Mouse (Mus musculus) stomach, postnatal 0 days (tissue): ENCODE data around the gene Ghrl. TPM values are rescaled to one million over a fixed set of nuclear protein-coding genes. Genes with fewer than 3 reads are reported as not detected.

Experiments used
- ATAC-seq: fragments of 200-750 bp; cut with Nextera tagmentation; 2 replicates; pipeline ENCODE4 v1.8.0; 2017; ENCODE audit not compliant: low FRiP score, low TSS enrichment
- DNase-seq: peaks from one replicate; pipeline ENCODE4 v3.0.0-alpha.2; 2016; ENCODE audit warnings: low spot score
- H3K27ac ChIP-seq: fragments of 300-500 bp; sonication (generic); replicated peaks from 2 replicates; pipeline ENCODE4 v1.5.1; 2014; ENCODE audit warnings: mild to moderate bottlenecking, control low read depth
- H3K27me3 ChIP-seq: fragments of 300-500 bp; sonication (generic); 2 replicates; pipeline ENCODE4 v1.6.1; 2014; ENCODE audit warnings: low read length; ENCODE audit not compliant: control insufficient read depth, insufficient read depth
- H3K36me3 ChIP-seq: fragments of 300-500 bp; sonication (generic); 2 replicates; pipeline ENCODE4 v1.6.1; 2014; ENCODE audit warnings: low read length, mixed read lengths; ENCODE audit not compliant: control insufficient read depth, insufficient read depth
- H3K4me1 ChIP-seq: fragments of 300-500 bp; sonication (generic); replicated peaks from 2 replicates; pipeline ENCODE4 v1.6.1; 2014; ENCODE audit warnings: antibody characterized with exemption; ENCODE audit not compliant: control insufficient read depth, insufficient read depth
- H3K4me2 ChIP-seq: fragments of 300-500 bp; sonication (generic); replicated peaks from 2 replicates; pipeline ENCODE4 v1.6.1; 2014; ENCODE audit warnings: low read depth, mild to moderate bottlenecking, control low read depth, moderate library complexity
- H3K4me3 ChIP-seq: fragments of 300-500 bp; sonication (generic); 2 replicates; pipeline ENCODE4 v1.5.1; 2014; ENCODE audit warnings: low read depth, low read length, control low read depth
- H3K9ac ChIP-seq: fragments of 300-500 bp; sonication (generic); 2 replicates; pipeline ENCODE4 v1.6.1; 2014; ENCODE audit warnings: mild to moderate bottlenecking, low read length, control low read depth, mixed read lengths
- H3K9me3 ChIP-seq: fragments of 300-500 bp; sonication (generic); 2 replicates; pipeline ENCODE4 v1.6.1; 2016; ENCODE audit warnings: low read length; ENCODE audit not compliant: control insufficient read depth
- CTCF ChIP-seq: IDR thresholded peaks from 2 replicates; pipeline ENCODE4 v1.5.1; 2016; ENCODE audit warnings: antibody characterized with exemption, low read depth, mild to moderate bottlenecking, moderate library complexity
- EP300 ChIP-seq: optimal IDR thresholded peaks from 2 replicates; pipeline ENCODE3; 2016; ENCODE audit warnings: antibody characterized with exemption
- WGBS: fragments of 180-500 bp; shearing (Covaris S2); extraction: QIAGEN DNeasy Blood & Tissue Kit; methylation state at CpG from one replicate; pipeline ENCODE4 v1.1.7; 2014; 5-methylcytosine and 5-hydroxymethylcytosine counted together
- polyA plus RNA-seq: library from polyadenylated mRNA; unstranded; fragments of >200 nt; fragmentation: Nextera tagmentation; extraction: Ambion mirVana; gene quantifications from 2 replicates; pipeline ENCODE4 v1.2.1, GENCODE M21; 2015

Gene Ghrl
- polyA plus RNA-seq, 1 experiment from 2014 or later = 514 TPM

GRCm38 (mm10) chr6:113690400-113691083 is 29.1 kb downstream of the Ghrl start:
- H3K27me3 ChIP-seq = no peaks in the 10 kb centered on the region
- H3K9me3 ChIP-seq = no peaks in the 10 kb centered on the region
- H3K27ac ChIP-seq = peak overlapping the region; percentile 89
- H3K4me3 ChIP-seq = no peak overlapping the region
- peak overlapping the region; percentile 50 for H3K9ac ChIP-seq
- peak overlapping the region; percentile 39; the same call in 1 of the 2 replicates for H3K4me2 ChIP-seq
- peaks cover 2% of the 10 kb centered on the region; the same call in 1 of the 2 replicates for H3K36me3 ChIP-seq
- TF ChIP-seq CTCF (no peak), EP300 (peak; percentile 51)
- ATAC-seq (peak; percentile 81), DNase-seq (peak; percentile 74)
- peaks cover 5% of the 10 kb centered on the region for H3K4me1 ChIP-seq
- 4% methylated on average over 14 of the region's 14 CpGs for WGBS

- H3K9ac ChIP-seq = peak overlapping the region; percentile 41
- peaks cover 5% of the 10 kb centered on the region for H3K4me1 ChIP-seq
- no peaks in the 10 kb centered on the region for H3K27me3 ChIP-seq
- peak overlapping the region; percentile 89 for H3K27ac ChIP-seq
- H3K9me3 ChIP-seq = no peaks in the 10 kb centered on the region
- H3K4me3 ChIP-seq = no peak overlapping the region
- TF ChIP-seq EP300 (no peak), CTCF (no peak)
- H3K4me2 ChIP-seq = no peak overlapping the region; the same call in 1 of the 2 replicates
- WGBS = 13% methylated on average over 7 of the region's 7 CpGs
- ATAC-seq (peak; percentile 51), DNase-seq (peak; percentile 33)
- H3K36me3 ChIP-seq = peaks cover 2% of the 10 kb centered on the region; the same call in 1 of the 2 replicates
Measured at GRCm38 (mm10) chr6:113690008-113690399, 29.7 kb downstream of the Ghrl start.

- H3K4me1 ChIP-seq = peaks cover 5% of the 10 kb centered on the region
- H3K9ac ChIP-seq = no peak overlapping the region
- H3K9me3 ChIP-seq = no peaks in the 10 kb centered on the region
- no peaks in the 10 kb centered on the region for H3K27me3 ChIP-seq
- no peak overlapping the region for H3K4me3 ChIP-seq
- peak; percentile 44 for DNase-seq
- WGBS = 54% methylated on average over 8 of the region's 8 CpGs
- no peak overlapping the region for H3K4me2 ChIP-seq
- ATAC-seq = peak; percentile 33; the same call in 1 of the 2 replicates
- no peaks in the 10 kb centered on the region; the same call in 1 of the 2 replicates for H3K36me3 ChIP-seq
- peak overlapping the region; percentile 71 for H3K27ac ChIP-seq
- TF ChIP-seq CTCF (0 out of 2 replicates have a peak, but pooled peaks have one; percentile 15), EP300 (no peak)
Measured at GRCm38 (mm10) chr6:113686551-113687125, 33.0 kb downstream of the Ghrl start.

- Histone ChIP-seq H3K9me3 (no peaks in the 10 kb centered on the region), H3K36me3 (no peaks in the 10 kb centered on the region; the same call in 1 of the 2 replicates), H3K27me3 (no peaks in the 10 kb centered on the region), H3K27ac (no peak overlapping the region), H3K9ac (no peak overlapping the region), H3K4me2 (no peak overlapping the region), H3K4me1 (no peaks in the 10 kb centered on the region), H3K4me3 (no peak overlapping the region)
- 93% methylated on average over 10 of the region's 10 CpGs for WGBS
- ATAC-seq (no peak), DNase-seq (no peak)
- no peak for TF ChIP-seq CTCF
- TF ChIP-seq EP300 = no peak
Measured at GRCm38 (mm10) chr6:113683081-113683825, 36.4 kb downstream of the Ghrl start.

- Histone ChIP-seq H3K4me3 (no peak overlapping the region), H3K9ac (no peak overlapping the region), H3K9me3 (no peaks in the 10 kb centered on the region), H3K4me1 (no peaks in the 10 kb centered on the region), H3K27me3 (no peaks in the 10 kb centered on the region), H3K4me2 (no peak overlapping the region), H3K27ac (no peak overlapping the region), H3K36me3 (no peaks in the 10 kb centered on the region; the same call in 1 of the 2 replicates)
- peak; percentile 74 for ATAC-seq
- peak; percentile 85 for DNase-seq
- TF ChIP-seq CTCF (peak; percentile 90), EP300 (no peak)
- 23% methylated on average over 4 of the region's 4 CpGs for WGBS
Measured at GRCm38 (mm10) chr6:113681271-113681670, 38.4 kb downstream of the Ghrl start.
